Mouse (Mus musculus) liver, embryonic 13.5 days (tissue): ENCODE data around the gene Nup37. TPM values are rescaled to one million over a fixed set of nuclear protein-coding genes. Genes with fewer than 3 reads are reported as not detected.

Source experiments
- ATAC-seq: fragments of 200-750 bp; cut with Nextera tagmentation; 2 replicates; pipeline ENCODE4 v1.8.0; 2017; ENCODE audit warnings: low read depth, mild to moderate bottlenecking, moderate number of reproducible peaks, moderate library complexity
- DNase-seq: peaks from one replicate; pipeline ENCODE4 v3.0.0; 2022
- H3K27ac ChIP-seq: fragments of 300-500 bp; sonication (generic); 2 replicates; pipeline ENCODE4 v1.5.1; 2015; ENCODE audit warnings: moderate library complexity, mild to moderate bottlenecking, inconsistent platforms
- H3K27me3 ChIP-seq: fragments of 300-500 bp; sonication (generic); 2 replicates; pipeline ENCODE4 v1.6.1; 2015; ENCODE audit warnings: mild to moderate bottlenecking, inconsistent platforms
- H3K36me3 ChIP-seq: fragments of 300-500 bp; sonication (generic); 2 replicates; pipeline ENCODE4 v1.6.1; 2015; ENCODE audit warnings: mild to moderate bottlenecking, inconsistent platforms
- H3K4me1 ChIP-seq: fragments of 300-500 bp; sonication (generic); replicated peaks from 2 replicates; pipeline ENCODE4 v1.6.1; 2015; ENCODE audit warnings: inconsistent platforms
- H3K4me2 ChIP-seq: fragments of 300-500 bp; sonication (generic); 2 replicates; pipeline ENCODE4 v1.6.1; 2015; ENCODE audit warnings: inconsistent platforms, mild to moderate bottlenecking, moderate library complexity
- H3K4me3 ChIP-seq: fragments of 300-500 bp; sonication (generic); replicated peaks from 2 replicates; pipeline ENCODE4 v1.5.1; 2015; ENCODE audit warnings: mild to moderate bottlenecking, inconsistent platforms
- H3K9ac ChIP-seq: fragments of 300-500 bp; sonication (generic); 2 replicates; pipeline ENCODE4 v1.6.1; 2015; ENCODE audit warnings: mild to moderate bottlenecking, inconsistent platforms
- H3K9me3 ChIP-seq: fragments of 300-500 bp; sonication (generic); replicated peaks from 2 replicates; pipeline ENCODE4 v1.6.1; 2016; ENCODE audit warnings: inconsistent platforms
- WGBS: fragments of 180-500 bp; shearing (Covaris S2); methylation state at CpG from one replicate; pipeline ENCODE4 v1.1.7; 2015; ENCODE audit not compliant: insufficient replicate concordance; 5-methylcytosine and 5-hydroxymethylcytosine counted together
- polyA plus RNA-seq: library from polyadenylated mRNA; unstranded; fragments of >200 nt; fragmentation: Nextera tagmentation; extraction: Ambion mirVana; gene quantifications from 2 replicates; pipeline ENCODE4 v1.2.1, GENCODE M21; 2015

The Nup37 gene
- polyA plus RNA-seq, 1 experiment from 2014 or later: 51.5 TPM

DNA sequence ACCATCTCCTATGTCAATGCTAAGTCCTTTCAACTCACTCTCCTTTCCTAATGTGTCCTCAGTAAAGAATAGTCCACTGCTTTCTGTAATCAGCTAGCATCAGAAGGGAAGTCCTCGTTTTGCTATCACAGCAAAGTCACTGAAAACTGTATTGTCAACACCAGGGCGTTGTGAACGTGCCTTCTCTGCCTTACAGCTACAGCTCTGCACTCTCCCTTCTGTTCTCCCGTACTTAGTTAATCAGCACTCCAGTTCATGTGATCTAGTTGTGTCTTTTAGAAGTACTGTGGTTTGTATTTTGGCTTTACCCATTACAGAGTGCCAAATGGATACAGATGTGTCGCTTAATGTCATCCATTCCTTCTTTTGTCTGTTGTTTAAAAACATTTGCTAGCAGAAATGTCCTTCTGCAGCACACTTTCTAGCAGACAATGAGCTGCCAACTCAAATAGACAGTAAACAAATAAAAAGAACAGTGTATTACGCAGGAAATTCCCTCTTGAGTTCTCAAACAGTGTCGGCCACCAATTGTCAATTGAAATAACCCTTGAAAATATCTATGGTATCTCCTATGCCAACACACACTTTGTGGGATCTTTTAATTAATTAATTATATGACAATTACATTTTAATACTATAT, 20.8 kb downstream of the Nup37 start:
- WGBS: 65% methylated on average over 7 of the region's 7 CpGs

GRCm38 (mm10) chr10:88200541-88200940, 53.7 kb downstream of the Nup37 start:
- Histone ChIP-seq H3K27me3 (no peaks in the 10 kb centered on the region), H3K27ac (no peak overlapping the region), H3K9ac (peak overlapping the region; percentile 77; the same call in 1 of the 2 replicates), H3K9me3 (no peaks in the 10 kb centered on the region), H3K4me2 (peak overlapping the region; percentile 77), H3K4me1 (peaks cover 8% of the 10 kb centered on the region), H3K4me3 (peak overlapping the region; percentile 78), H3K36me3 (peaks cover 4% of the 10 kb centered on the region; the same call in 1 of the 2 replicates)
- ATAC-seq (peak; percentile 32), DNase-seq (no peak)
- 14% methylated on average over 4 of the region's 4 CpGs for WGBS

More for the DNA sequence above, 20.8 kb downstream of the Nup37 start:
- Histone ChIP-seq H3K4me3 (no peak overlapping the region), H3K36me3 (peaks cover 31% of the 10 kb centered on the region), H3K4me1 (no peaks in the 10 kb centered on the region), H3K4me2 (no peak overlapping the region), H3K9me3 (no peaks in the 10 kb centered on the region), H3K27me3 (no peaks in the 10 kb centered on the region), H3K9ac (no peak overlapping the region), H3K27ac (no peak overlapping the region)
- ATAC-seq (no peak), DNase-seq (no peak)

DNA sequence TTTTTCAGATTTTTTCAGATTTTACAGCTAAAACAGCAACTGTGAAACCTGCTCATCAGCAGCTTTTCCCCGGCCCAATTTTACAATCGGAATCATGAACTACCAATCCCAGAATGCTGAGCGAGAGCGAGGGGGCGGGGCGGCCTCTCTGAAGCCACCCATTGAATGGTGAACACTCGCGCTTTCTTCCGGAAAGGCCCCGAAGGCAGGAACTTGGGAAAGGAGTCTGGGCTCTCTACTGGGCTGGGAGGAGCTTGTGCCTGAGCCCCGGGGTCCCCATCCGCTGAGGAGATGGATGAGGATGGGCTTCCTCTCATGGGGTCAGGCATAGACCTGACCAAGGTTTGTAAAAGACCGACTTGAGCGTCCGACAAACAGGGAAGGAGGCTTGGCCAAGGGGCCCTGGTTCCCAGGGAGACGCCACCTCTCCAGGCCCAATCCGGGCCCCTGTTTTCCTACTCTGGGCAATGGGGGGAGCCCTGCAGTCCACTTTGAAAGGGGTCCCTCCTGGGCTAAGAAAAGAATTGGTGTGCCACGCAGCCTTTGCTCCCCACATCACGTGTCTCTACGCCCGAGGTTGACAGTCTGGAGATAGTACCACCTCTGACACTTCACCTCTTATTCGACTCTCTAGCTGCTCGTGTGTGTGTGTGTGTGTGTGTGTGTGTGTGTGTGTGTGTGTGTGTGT, 54.3 kb downstream of the Nup37 start, which contains the start of gene Washc3:
Gene Washc3 (plus strand): TSS at position 143 of the 688 bp plus-strand sequence.
- peak; percentile 98 for ATAC-seq
- Histone ChIP-seq H3K9ac (peak within 1 kb of the TSS; percentile 77), H3K4me1 (peaks cover 8% of the 10 kb centered on the region), H3K36me3 (peaks cover 4% of the 10 kb centered on the region; the same call in 1 of the 2 replicates), H3K9me3 (no peaks in the 10 kb centered on the region), H3K27me3 (no peaks in the 10 kb centered on the region), H3K4me3 (peak within 1 kb of the TSS; percentile 78), H3K4me2 (peak within 1 kb of the TSS; percentile 77), H3K27ac (peak within 1 kb of the TSS; percentile 58)
- WGBS: under 1% methylated on average over 23 of the region's 23 CpGs
- DNase-seq: peak; percentile 79

GRCm38 (mm10) chr10:88201650-88202049, 54.9 kb downstream of the Nup37 start:
- peaks cover 8% of the 10 kb centered on the region for H3K4me1 ChIP-seq
- peaks cover 4% of the 10 kb centered on the region; the same call in 1 of the 2 replicates for H3K36me3 ChIP-seq
- H3K9me3 ChIP-seq: no peaks in the 10 kb centered on the region
- DNase-seq (no peak), ATAC-seq (no peak)
- peak overlapping the region; percentile 78 for H3K4me3 ChIP-seq
- no peaks in the 10 kb centered on the region for H3K27me3 ChIP-seq
- WGBS: 67% methylated on average over 13 of the region's 13 CpGs
- H3K4me2 ChIP-seq: peak overlapping the region; percentile 77
- H3K9ac ChIP-seq: peak overlapping the region; percentile 77
- H3K27ac ChIP-seq: no peak overlapping the region

GRCm38 (mm10) chr10:88202581-88202980, 55.8 kb downstream of the Nup37 start:
- DNase-seq (no peak), ATAC-seq (no peak)
- Histone ChIP-seq H3K27me3 (no peaks in the 10 kb centered on the region), H3K9ac (no peak overlapping the region), H3K4me2 (peak overlapping the region; percentile 23; the same call in 1 of the 2 replicates), H3K4me1 (peaks cover 8% of the 10 kb centered on the region), H3K4me3 (no peak overlapping the region), H3K9me3 (no peaks in the 10 kb centered on the region), H3K36me3 (peaks cover 4% of the 10 kb centered on the region; the same call in 1 of the 2 replicates), H3K27ac (no peak overlapping the region)
- 50% methylated on average over 8 of the region's 8 CpGs for WGBS

DNA sequence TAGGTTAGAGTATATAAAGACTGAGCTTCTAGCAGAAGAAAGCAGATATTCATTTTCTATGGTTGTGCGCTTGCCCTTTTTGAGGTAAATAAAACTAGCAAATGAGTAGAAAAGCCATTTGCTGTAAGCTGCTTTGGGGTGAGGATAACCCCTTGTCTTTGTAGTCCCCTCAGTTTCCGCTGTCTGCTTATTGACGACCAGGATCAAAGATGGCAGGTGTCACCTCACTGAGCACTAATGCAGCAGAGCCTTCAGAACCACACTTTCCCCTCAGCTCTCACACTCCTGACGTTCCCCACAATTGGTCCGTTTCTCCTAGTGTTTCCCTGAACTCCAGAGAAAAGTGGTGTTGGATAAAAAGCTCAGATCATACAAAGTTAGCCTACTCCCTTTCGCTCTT, 56.4 kb downstream of the Nup37 start:
- Histone ChIP-seq H3K4me3 (no peak overlapping the region), H3K36me3 (peaks cover 4% of the 10 kb centered on the region; the same call in 1 of the 2 replicates), H3K9ac (no peak overlapping the region), H3K4me2 (no peak overlapping the region), H3K4me1 (peaks cover 8% of the 10 kb centered on the region), H3K27me3 (no peaks in the 10 kb centered on the region), H3K27ac (no peak overlapping the region), H3K9me3 (no peaks in the 10 kb centered on the region)
- WGBS: 84% methylated on average over 6 of the region's 6 CpGs
- no peak for ATAC-seq
- DNase-seq: no peak

DNA sequence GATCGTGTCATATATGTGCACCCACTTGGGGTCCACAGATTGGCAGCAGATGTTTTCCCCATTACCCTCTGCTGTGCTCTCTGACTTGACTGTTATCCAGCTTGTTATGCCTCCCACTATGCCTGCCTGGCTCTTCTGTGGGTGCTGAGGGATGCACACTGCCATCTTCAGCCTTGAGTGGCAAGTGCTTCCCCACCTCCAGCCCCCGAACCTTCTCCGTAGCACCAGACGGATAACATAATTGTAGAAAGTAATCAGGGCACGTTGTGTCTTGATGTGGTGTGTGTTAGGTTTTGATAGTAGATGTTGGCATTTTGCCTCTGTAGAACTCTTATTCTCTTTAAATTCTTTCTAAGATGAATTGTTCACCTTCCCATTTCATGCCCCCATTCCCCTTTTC, 65.9 kb downstream of the Nup37 start:
- Histone ChIP-seq H3K4me3 (no peak overlapping the region), H3K9me3 (no peaks in the 10 kb centered on the region), H3K27ac (no peak overlapping the region), H3K27me3 (no peaks in the 10 kb centered on the region), H3K4me1 (no peaks in the 10 kb centered on the region), H3K36me3 (peaks cover 7% of the 10 kb centered on the region; the same call in 1 of the 2 replicates), H3K4me2 (no peak overlapping the region), H3K9ac (no peak overlapping the region)
- DNase-seq: no peak
- 78% methylated on average over 5 of the region's 5 CpGs for WGBS
- no peak for ATAC-seq

- Histone ChIP-seq H3K27ac (no peak overlapping the region), H3K9ac (no peak overlapping the region), H3K36me3 (peaks cover 7% of the 10 kb centered on the region; the same call in 1 of the 2 replicates), H3K27me3 (no peaks in the 10 kb centered on the region), H3K4me1 (no peaks in the 10 kb centered on the region), H3K9me3 (no peaks in the 10 kb centered on the region), H3K4me2 (no peak overlapping the region), H3K4me3 (no peak overlapping the region)
- ATAC-seq (no peak), DNase-seq (no peak)
- 86% methylated on average over 20 of the region's 20 CpGs for WGBS
These were observed 68.2 kb downstream of the Nup37 start for GRCm38 (mm10) chr10:88214800-88215514.

DNA sequence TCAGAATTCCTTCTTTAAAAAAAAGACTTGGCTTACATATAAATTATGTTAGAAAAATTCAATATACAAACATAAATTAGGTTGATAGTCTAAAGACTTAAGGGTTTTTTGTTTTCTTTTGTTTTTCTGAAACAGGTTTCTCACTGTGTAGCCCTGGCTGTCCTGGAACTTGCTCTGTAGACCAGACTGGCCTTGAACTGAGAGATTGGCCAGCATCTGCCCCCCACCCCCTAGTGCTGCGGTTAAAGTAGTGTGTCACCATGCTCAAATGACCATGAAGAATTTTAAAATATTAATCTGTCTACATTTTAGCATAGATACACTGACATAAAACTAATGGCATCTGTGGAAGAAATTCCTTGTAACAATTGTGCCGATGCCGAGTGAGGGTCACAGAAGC, 71.4 kb downstream of the Nup37 start:
- Histone ChIP-seq H3K27me3 (no peaks in the 10 kb centered on the region), H3K36me3 (peaks cover 5% of the 10 kb centered on the region; the same call in 1 of the 2 replicates), H3K4me3 (no peak overlapping the region), H3K4me2 (no peak overlapping the region), H3K27ac (no peak overlapping the region), H3K9me3 (no peaks in the 10 kb centered on the region), H3K4me1 (0 out of 2 replicates have a peak, but pooled peaks cover 4% of the 10 kb centered on the region), H3K9ac (no peak overlapping the region)
- 87% methylated on average over 3 of the region's 3 CpGs for WGBS
- DNase-seq (no peak), ATAC-seq (no peak)

DNA sequence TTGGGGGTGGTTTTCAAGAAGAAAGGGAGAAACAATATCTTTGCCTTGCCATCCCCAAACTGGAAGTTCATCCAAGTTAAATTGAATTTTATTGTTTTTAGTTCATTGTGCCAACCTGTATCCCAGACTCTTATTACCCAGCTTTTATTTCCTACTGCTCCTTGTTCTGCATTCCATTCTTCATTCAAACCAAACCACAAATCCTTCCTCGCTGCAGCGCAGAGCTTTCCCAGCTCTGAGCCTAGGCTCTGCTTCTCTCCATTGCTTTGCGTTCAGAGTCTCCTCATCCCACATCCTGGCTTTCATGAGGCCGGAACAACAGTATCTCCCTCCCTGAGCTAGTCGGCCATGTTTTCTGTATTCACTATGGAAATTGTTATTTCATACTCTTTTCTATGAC, 74.9 kb downstream of the Nup37 start:
- Histone ChIP-seq H3K9me3 (no peaks in the 10 kb centered on the region), H3K4me3 (no peak overlapping the region), H3K36me3 (peaks cover under 1% of the 10 kb centered on the region; the same call in 1 of the 2 replicates), H3K27ac (no peak overlapping the region), H3K27me3 (no peaks in the 10 kb centered on the region), H3K4me1 (0 out of 2 replicates have a peak, but pooled peaks cover 4% of the 10 kb centered on the region), H3K9ac (no peak overlapping the region), H3K4me2 (no peak overlapping the region)
- 82% methylated on average over 5 of the region's 5 CpGs for WGBS
- ATAC-seq (no peak), DNase-seq (no peak)

DNA sequence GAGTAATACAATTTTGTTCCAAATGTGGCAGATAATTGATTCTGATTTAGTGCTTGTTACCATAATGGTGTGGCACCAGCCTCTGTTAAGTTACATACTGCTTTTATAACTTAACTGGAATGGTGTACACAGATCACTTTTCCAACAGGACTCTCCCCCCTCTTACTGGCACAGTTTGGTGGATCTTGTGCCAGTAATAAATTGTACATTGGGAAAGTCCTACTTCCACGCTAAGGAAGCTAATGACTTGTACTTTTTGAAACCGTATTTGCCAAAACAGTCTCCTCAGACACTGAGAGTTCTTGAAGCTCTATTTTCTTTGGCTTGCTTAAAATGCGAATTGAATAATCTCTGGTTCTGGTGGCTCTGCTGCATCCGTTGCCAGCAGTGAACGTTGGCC, 78.6 kb downstream of the Nup37 start:
- Histone ChIP-seq H3K4me1 (peaks cover 17% of the 10 kb centered on the region), H3K27me3 (no peaks in the 10 kb centered on the region), H3K36me3 (no peaks in the 10 kb centered on the region), H3K27ac (no peak overlapping the region), H3K4me2 (no peak overlapping the region), H3K9ac (no peak overlapping the region), H3K9me3 (no peaks in the 10 kb centered on the region), H3K4me3 (no peak overlapping the region)
- WGBS: 77% methylated on average over 5 of the region's 5 CpGs
- ATAC-seq: no peak
- no peak for DNase-seq
